In the genomic region with DNA sequence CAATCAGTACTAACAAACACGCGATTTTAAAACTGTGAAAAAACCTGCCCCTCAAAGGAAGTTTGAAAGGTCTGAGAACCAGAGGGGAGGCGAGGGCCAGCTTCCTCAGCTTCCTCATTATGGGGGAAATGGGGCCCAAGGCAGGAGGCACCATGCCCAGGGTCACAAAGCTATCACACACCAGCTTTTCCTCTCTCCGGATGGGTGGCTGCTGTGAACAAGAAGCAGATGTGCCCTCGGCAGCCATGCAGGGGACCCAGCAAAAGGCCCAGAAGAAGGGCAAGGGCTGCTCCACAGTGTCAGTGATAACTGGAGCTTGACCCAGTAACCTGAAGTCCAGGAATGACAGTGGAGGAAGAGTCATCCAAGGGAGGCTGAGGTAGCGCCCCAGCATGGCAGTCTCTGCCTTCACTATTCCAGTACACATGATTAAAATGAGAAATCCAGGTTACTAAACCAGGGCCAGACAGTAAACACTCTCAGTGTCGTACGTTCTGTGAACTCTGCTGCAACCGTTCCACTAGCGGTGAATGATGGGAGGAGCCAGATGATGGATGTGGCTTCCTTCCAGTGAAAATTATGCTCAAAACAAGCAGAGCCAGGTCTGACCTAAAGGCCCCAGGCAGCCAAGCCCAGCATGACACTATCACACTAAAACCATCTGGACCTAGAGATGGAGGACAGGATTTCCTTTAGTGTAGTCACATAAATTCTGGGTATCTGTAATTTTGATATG, we compare ENCODE assay signal across 9 mouse cellular contexts. TPM values are rescaled to one million over a fixed set of nuclear protein-coding genes. Genes with fewer than 3 reads are reported as not detected.
A peak's percentile ranks its signal among the peaks of the same experiment; 100 is the strongest.
DNase-seq lines count a peak whose midpoint lies in the region; ATAC-seq and TF ChIP-seq lines count a peak whose summit lies in the region.
"Had no signal": no experiment of that assay in that cellular context is flagged by ENCODE, and none has a peak within 500 bp of the region (broad histone marks: within the 10 kb centered on the region; RNA-seq: fewer than 3 reads in every experiment).

No protein-coding gene starts in this region.

- peak; percentile 37 to 42 for DNase-seq in cerebellum, postnatal 14 days
- DNase-seq in cerebellum, adult 8-10 months: no peak
- DNase-seq in 416B (ENCODE audit: low read depth): peak; percentile 92
- DNase-seq in embryonic facial prominence, embryonic 10.5 days (ENCODE audit: low spot score): peak; percentile 23
- DNase-seq in kidney, postnatal 0 days (ENCODE audit: low spot score): peak; percentile 77
- no peak for DNase-seq in right cerebral cortex, adult 18-20 months
- no peak for DNase-seq in Muller cell, postnatal 12 days (ENCODE audit: inconsistent ontology term)

- H3K9me3 ChIP-seq in embryonic facial prominence, embryonic 10.5 days: no peaks in the 10 kb centered on the region
- no peaks in the 10 kb centered on the region for H3K9me3 ChIP-seq in kidney, postnatal 0 days (replicated peaks; ENCODE audit: low read length)
- H3K9me3 ChIP-seq: embryonic facial prominence, embryonic 15.5 days had no signal

- H3K27me3 ChIP-seq in embryonic facial prominence, embryonic 10.5 days (replicated peaks; ENCODE audit: low read depth, poor library complexity, severe bottlenecking): no peaks in the 10 kb centered on the region
- H3K27me3 ChIP-seq in kidney, postnatal 0 days (ENCODE audit: insufficient read depth, low read length): no peaks in the 10 kb centered on the region
- H3K27me3 ChIP-seq: embryonic facial prominence, embryonic 15.5 days had no signal

- H3K4me2 ChIP-seq in kidney, postnatal 0 days (ENCODE audit: low read length): no peak overlapping the region
- H3K4me2 ChIP-seq: embryonic facial prominence, embryonic 15.5 days had no signal

- peak; percentile 64 for ATAC-seq in kidney, postnatal 0 days (replicated peaks; ENCODE audit: low FRiP score, low read depth)
- ATAC-seq in megakaryocyte, adult 5-6 weeks (ENCODE audit: poor library complexity, severe bottlenecking): peak; percentile 57

- TF ChIP-seq CTCF in kidney, postnatal 0 days (IDR thresholded peaks at IDR 0.05; ENCODE audit: low read depth): no peak

- peaks cover 41% of the 10 kb centered on the region for H3K36me3 ChIP-seq in embryonic facial prominence, embryonic 10.5 days (replicated peaks)
- H3K36me3 ChIP-seq in kidney, postnatal 0 days (ENCODE audit: insufficient read depth, low read length): no peaks in the 10 kb centered on the region
- H3K36me3 ChIP-seq: embryonic facial prominence, embryonic 15.5 days had no signal

- H3K27ac ChIP-seq in embryonic facial prominence, embryonic 10.5 days (replicated peaks): 0 out of 2 replicates have a peak overlapping the region, but pooled peaks have one; percentile 19
- peak overlapping the region; percentile 83 for H3K27ac ChIP-seq in kidney, postnatal 0 days
- H3K27ac ChIP-seq: embryonic facial prominence, embryonic 15.5 days had no signal

- WGBS in embryonic facial prominence, embryonic 10.5 days: 60% methylated on average over 10 of the region's 10 CpGs
- WGBS in kidney, postnatal 0 days: 28% methylated on average over 10 of the region's 10 CpGs

- H3K4me1 ChIP-seq in embryonic facial prominence, embryonic 10.5 days: peaks cover 34% of the 10 kb centered on the region
- peaks cover 37% of the 10 kb centered on the region for H3K4me1 ChIP-seq in kidney, postnatal 0 days (replicated peaks; ENCODE audit: insufficient read depth, low read length)

- H3K4me3 ChIP-seq in embryonic facial prominence, embryonic 10.5 days: no peak overlapping the region
- no peak overlapping the region for H3K4me3 ChIP-seq in kidney, postnatal 0 days (replicated peaks; ENCODE audit: low read depth, low read length)
- H3K4me3 ChIP-seq: embryonic facial prominence, embryonic 15.5 days had no signal

- H3K9ac ChIP-seq in kidney, postnatal 0 days (ENCODE audit: low read depth, low read length): no peak overlapping the region
- H3K9ac ChIP-seq: embryonic facial prominence, embryonic 15.5 days had no signal

RNA-seq across cellular contexts. Expression of gene Sh2d4b, which starts 31.5 kb away (rescaled TPM):
- polyA plus RNA-seq in embryonic facial prominence, embryonic 10.5 days (2016; fragmentation: Nextera tagmentation; extraction: Ambion mirVana): 0.40 and 0.57 TPM in 2 replicates
- polyA plus RNA-seq in kidney, postnatal 0 days (2015; fragmentation: Nextera tagmentation; extraction: Ambion mirVana): 0.72 and 1.0 TPM in 2 replicates
- total RNA-seq in megakaryocyte, adult 5-6 weeks (2015): 0.30 and 0.31 TPM in 2 replicates
- 0.18 and 0.28 TPM in 2 replicates for total RNA-seq in megakaryocyte, adult 5-6 weeks (2017)

RNA-seq across cellular contexts. Expression of gene Tspan14, which starts 42.1 kb away (rescaled TPM):
- polyA plus RNA-seq in embryonic facial prominence, embryonic 10.5 days (2016; fragmentation: Nextera tagmentation; extraction: Ambion mirVana): 88.1 and 92.5 TPM in 2 replicates
- polyA plus RNA-seq in kidney, postnatal 0 days (2015; fragmentation: Nextera tagmentation; extraction: Ambion mirVana): 93.4 and 102 TPM in 2 replicates
- total RNA-seq in megakaryocyte, adult 5-6 weeks (2015): 60.6 and 66.0 TPM in 2 replicates
- 72.4 and 76.5 TPM in 2 replicates for total RNA-seq in megakaryocyte, adult 5-6 weeks (2017)

Comparison
In these comparisons a context has a peak if more than half of its experiments do, and no peak if none do; other contexts are left out.
1. DNase-seq: peak in cerebellum, postnatal 14 days (2 of 2), 416B (single experiment), embryonic facial prominence, embryonic 10.5 days (single experiment) and kidney, postnatal 0 days (single experiment); none in cerebellum, adult 8-10 months (single experiment), right cerebral cortex, adult 18-20 months (single experiment) and Muller cell, postnatal 12 days (single experiment).